In the genomic region with DNA sequence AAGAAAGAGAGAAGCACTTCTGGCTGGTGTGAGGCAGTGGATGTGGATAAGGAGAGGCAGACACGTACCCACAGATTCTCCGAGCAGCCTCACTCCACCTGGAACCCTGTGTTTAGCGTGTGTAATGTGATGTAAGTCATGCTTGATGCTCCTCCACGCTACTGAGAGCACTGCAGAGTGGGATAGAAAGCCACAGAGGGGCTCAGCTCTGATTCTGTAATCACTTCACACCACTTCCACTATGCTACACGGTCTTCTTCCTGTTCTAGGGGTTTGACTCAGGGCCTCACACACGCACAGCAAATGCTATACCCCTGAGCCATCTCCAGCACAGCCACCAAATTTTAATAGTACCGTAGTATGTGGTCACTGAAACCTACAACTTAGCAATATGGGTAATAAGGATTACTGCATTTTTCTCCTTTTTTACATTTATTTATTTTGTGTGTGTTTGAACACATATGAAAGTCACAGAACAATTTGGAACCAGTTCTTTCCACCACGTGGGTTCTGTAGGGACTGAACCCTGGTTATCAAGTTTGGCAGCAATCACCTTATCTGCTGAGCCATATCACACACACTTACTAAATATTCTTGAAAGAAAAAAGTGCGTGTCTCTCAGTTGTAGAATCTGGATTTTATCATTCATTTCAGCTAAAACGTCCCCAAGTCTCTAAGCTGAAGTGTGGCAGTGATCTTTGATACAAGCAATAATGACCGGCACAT, we compare ENCODE assay signal across 1 mouse cellular context.
TF ChIP-seq lines count a peak whose summit lies in the region.

No protein-coding gene starts in this region.

TF ChIP-seq in MEL, 35 proteins besides CTCF, POLR2A, EP300 and RAD21:
- TF ChIP-seq MAZ (IDR thresholded peaks at IDR 0.05; ENCODE audit: low read depth, low read length) (no peak), POLR2AphosphoS5 (IDR thresholded peaks at IDR 0.05; ENCODE audit: borderline replicate concordance, low read depth, low read length) (no peak), MAFK (IDR thresholded peaks at IDR 0.05; ENCODE audit: borderline replicate concordance, low read depth, low read length) (no peak), ZMIZ1 (IDR thresholded peaks at IDR 0.05; ENCODE audit: low read depth, low read length) (no peak; the same call in 1 of the 2 replicates), ELF1 (IDR thresholded peaks at IDR 0.05; ENCODE audit: low read depth, low read length) (no peak), ZKSCAN1 (IDR thresholded peaks at IDR 0.05; ENCODE audit: low read depth, low read length) (no peak), JUND (IDR thresholded peaks at IDR 0.05; ENCODE audit: low read depth, low read length) (no peak), KAT2A (conservative IDR thresholded peaks at IDR 0.05; ENCODE audit: low read depth, low read length) (no peak), CHD1 (IDR thresholded peaks at IDR 0.05; ENCODE audit: low read depth, low read length) (no peak), SIN3A (IDR thresholded peaks at IDR 0.05; ENCODE audit: low read length) (no peak), TBP (IDR thresholded peaks at IDR 0.05; ENCODE audit: low read depth, low read length) (no peak), NELFE (IDR thresholded peaks at IDR 0.05; ENCODE audit: low read depth, low read length) (no peak), ZNF384 (IDR thresholded peaks at IDR 0.05; ENCODE audit: low read depth, low read length) (0 out of 2 replicates have a peak, but pooled peaks have one; percentile 55), E2F4 (IDR thresholded peaks at IDR 0.05; ENCODE audit: borderline replicate concordance, low read depth, low read length) (no peak), MYC (IDR thresholded peaks at IDR 0.05; ENCODE audit: low read depth, low read length) (peak; percentile 70), HCFC1 (IDR thresholded peaks at IDR 0.05; ENCODE audit: low read depth, low read length) (no peak), RCOR1 (IDR thresholded peaks at IDR 0.05; ENCODE audit: low read depth, low read length) (peak; percentile 62; the same call in 1 of the 2 replicates), MEF2A (IDR thresholded peaks at IDR 0.05; ENCODE audit: extremely low read depth, insufficient replicate concordance, low read depth, low read length, poor library complexity, severe bottlenecking) (no peak), ETS1 (IDR thresholded peaks at IDR 0.05; ENCODE audit: low read depth, low read length) (0 out of 2 replicates have a peak, but pooled peaks have one; percentile 24), MYB (IDR thresholded peaks at IDR 0.05; ENCODE audit: low read depth, low read length) (no peak), SMC3 (IDR thresholded peaks at IDR 0.05; ENCODE audit: low read depth, low read length) (peak; percentile 12; the same call in 1 of the 2 replicates), BHLHE40 (IDR thresholded peaks at IDR 0.05; ENCODE audit: borderline replicate concordance, low read depth, low read length) (no peak), USF2 (IDR thresholded peaks at IDR 0.05; ENCODE audit: borderline replicate concordance in 1 of 2, insufficient read depth in 1 of 2, low read depth in 1 of 2, low read length in 2 of 2) (no peak), CHD2 (IDR thresholded peaks at IDR 0.05; ENCODE audit: low read length) (no peak), TCF12 (IDR thresholded peaks at IDR 0.05; ENCODE audit: low read depth, low read length) (peak; percentile 51; the same call in 1 of the 2 replicates), MAX (IDR thresholded peaks at IDR 0.05; ENCODE audit: low read length) (peak; percentile 38), GABPA (IDR thresholded peaks at IDR 0.05; ENCODE audit: low read depth, low read length) (no peak), NRF1 (IDR thresholded peaks at IDR 0.05; ENCODE audit: insufficient read depth, low read depth, low read length, poor library complexity, severe bottlenecking) (no peak), GATA1 (IDR thresholded peaks at IDR 0.05; ENCODE audit: low read depth, low read length) (peak; percentile 77), UBTF (IDR thresholded peaks at IDR 0.05; ENCODE audit: borderline replicate concordance, insufficient read depth, low read depth, low read length) (no peak), POLR2AphosphoS2 (IDR thresholded peaks at IDR 0.05; ENCODE audit: low read length) (no peak), USF1 (IDR thresholded peaks at IDR 0.05; ENCODE audit: low read depth, low read length) (peak; percentile 67; the same call in 1 of the 2 replicates), ZC3H11A (IDR thresholded peaks at IDR 0.05; ENCODE audit: low read depth, low read length) (no peak), TAL1 (IDR thresholded peaks at IDR 0.05; ENCODE audit: low read length) (no peak), MXI1 (IDR thresholded peaks at IDR 0.05; ENCODE audit: low read depth, low read length) (peak; percentile 87)
